Mouse (Mus musculus): ENCODE data around the gene Cd300ld2.

DNA sequence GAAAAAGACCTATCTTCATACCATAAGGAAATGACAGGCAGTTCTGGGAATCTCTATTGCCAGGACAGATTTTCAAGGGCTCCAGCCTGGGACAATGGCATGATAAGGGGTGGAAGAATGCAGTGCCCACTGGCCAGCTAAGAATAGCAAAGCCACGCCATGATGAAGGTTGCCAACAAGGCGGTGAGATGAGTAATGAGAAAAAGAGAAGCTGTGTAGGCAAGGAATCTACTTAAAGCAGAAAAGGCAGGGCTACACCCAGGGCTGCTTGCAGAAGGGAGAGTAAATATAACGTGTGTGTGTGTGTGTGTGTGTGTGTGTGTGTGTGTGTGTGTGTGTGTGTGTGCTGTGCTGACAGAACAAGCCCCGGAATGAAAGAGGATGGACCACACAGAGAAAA lies 34.1 kb downstream of the Cd300ld2 start:
- TF ChIP-seq POLR2A (IDR thresholded peaks at IDR 0.05; ENCODE audit: borderline replicate concordance, insufficient read depth, low read length) (no peak), CTCF (IDR thresholded peaks at IDR 0.05; ENCODE audit: borderline replicate concordance, insufficient read depth, low read depth, low read length) (no peak)

Measured in cerebellum, adult 2 months (tissue).